Mouse (Mus musculus) layer of hippocampus, adult 18-20 months (tissue): ENCODE results near the gene 1700088E04Rik. TPM values are rescaled to one million over a fixed set of nuclear protein-coding genes. Genes with fewer than 3 reads are reported as not detected.

Experiments
- DNase-seq, 2 experiments: peaks; one replicate each; pipeline ENCODE4 v3.0.0; 2022; ENCODE audit warnings: low spot score in 2 of 2
- total RNA-seq, 2 experiments: library from RNA; stranded (reverse); gene quantifications; 2 replicates each; pipeline ENCODE4 v1.2.3; 2021

The 1700088E04Rik gene
- total RNA-seq, 2 experiments from 2014 or later, result 9.2 to 12.4 TPM

DNA sequence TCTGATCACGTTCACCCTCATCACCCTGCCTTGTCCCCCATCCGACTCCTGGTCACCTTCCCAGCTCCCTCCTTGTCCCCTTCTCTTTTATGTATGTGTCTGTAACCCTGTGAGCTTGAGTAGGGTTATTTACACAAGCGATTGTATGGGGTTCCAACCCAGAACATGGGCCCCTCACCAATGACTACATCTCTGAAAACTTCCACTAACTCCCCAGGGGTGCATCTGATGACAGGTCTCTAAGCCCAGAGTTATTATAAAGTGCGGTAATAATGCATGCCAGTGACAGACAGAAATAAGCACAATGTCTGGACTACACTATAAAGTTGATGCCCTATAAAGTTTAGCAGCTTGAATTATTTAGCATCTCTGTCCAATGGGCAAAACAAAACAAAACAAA, 40.7 kb downstream of the 1700088E04Rik start:
- DNase-seq, result no peak

DNA sequence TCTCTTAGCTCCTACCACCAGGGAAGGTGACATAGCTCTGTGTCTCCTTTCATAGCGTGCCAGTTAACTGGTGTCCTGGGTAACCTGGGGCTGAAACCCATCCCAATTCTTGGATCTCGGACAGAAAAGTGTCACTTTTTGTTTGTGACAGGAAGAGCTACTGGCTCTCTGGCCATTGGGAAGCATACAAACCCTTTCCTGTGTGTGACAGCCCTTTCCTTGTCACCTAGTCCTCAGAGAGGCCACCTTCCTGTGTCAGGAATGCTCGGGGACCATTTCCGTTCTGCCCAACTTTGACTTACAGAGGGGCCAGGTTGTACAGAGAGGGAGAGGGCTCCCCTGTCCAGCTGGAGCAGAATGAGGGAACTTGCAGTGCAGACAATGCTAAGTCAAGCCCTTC, 41.6 kb downstream of the 1700088E04Rik start:
- DNase-seq, result no peak

DNA sequence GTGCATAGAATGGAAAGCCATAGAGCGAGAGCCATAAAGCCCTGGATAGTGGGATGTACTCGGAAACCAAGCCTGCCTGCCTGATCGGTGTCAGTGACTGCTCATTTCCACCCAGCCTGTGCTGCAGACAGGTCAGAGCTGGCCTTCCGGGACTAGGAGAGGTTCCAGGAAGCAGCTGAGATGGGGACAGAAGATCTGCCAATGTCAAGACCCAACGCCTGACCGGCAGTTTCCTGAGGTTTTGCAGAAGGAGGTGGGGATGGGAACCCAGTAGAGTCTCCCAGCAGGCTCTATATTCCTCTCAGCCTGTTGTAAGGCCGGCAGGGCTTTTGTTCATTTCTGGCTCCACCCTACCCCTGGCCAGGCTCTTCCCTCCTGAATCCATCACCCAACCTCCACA, 42.2 kb downstream of the 1700088E04Rik start:
- no peak for DNase-seq

DNA sequence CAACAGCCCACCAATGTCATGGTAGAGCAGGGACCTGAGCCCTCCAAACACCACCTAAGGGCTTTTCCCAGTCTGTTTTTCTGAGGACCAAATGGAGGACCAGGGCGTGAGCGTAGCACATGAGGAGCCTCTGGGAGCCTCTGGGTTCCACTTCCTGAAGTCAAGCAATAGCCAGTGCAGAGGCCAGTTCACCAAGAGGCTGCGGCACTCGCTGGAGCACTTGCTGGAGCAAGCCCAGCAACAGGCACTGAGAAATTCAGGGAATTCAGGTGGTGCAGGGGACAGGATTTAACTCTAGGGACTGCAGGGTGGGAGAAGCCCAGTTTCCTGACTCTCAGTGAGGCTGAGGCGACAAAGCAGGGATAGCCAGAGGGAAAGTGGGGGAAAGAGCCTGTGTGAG, 42.8 kb downstream of the 1700088E04Rik start:
- no peak for DNase-seq

DNA sequence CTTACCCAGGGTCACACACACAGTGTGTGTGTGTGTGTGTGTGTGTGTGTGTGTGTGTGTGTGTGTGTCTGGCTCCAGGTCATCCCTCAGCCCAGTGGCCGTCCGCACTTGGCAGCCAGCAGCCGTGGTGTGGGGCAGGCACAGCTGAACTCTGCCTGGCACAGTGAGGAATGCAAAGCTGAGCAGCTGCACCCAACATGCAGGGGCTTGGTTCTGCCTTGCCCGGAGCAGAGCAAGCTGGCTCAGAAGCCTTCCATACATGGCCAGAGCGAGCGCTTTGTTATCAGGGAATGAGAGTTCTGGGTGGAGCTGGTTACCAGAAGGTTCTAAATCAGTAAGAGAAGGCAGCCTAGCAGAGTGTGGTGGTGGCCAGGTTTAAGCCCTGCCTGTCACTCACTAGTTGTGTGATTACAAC, 43.4 kb downstream of the 1700088E04Rik start:
- DNase-seq, result peak in 1 of 2 experiments; percentile 73

DNA sequence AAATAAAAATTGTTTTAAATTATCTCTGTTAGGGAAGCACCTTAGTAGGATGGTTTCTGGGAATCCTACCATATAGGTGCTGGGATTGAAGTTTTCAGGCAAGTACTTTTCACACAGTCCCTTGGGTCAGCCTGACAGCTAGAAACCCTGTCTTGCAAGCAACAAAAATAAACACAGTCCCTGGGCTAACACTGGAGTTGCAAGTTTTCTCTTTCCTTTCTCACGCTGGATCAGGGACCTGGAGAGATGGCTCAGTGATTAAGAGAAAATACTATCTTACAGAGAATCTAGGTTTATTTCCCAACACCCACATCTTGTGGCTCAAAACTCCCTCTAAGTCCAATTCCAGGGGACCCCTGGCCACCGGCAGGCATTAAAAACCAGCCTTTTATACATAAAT, 43.9 kb downstream of the 1700088E04Rik start:
- no peak for DNase-seq

DNA sequence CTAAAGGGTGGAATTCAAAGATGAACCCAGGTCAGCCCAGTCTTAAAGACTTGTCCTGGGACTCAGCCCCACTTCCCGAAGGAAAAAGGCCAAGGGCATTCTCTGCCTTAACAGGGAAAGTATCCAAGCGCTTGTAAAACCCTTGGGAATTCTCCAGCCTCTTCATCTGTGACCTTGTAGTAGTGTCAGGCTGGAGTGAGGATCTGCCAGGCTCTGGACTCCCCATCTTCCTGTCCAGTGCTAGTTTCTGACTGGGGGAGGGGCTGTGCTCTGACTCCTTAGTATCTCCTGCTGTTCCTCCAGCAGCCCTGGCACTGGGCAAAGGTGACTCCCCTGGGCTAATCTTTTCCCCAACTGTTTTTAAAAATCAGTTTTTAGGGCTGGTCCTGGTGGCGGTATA, 44.5 kb downstream of the 1700088E04Rik start:
- no peak for DNase-seq

DNA sequence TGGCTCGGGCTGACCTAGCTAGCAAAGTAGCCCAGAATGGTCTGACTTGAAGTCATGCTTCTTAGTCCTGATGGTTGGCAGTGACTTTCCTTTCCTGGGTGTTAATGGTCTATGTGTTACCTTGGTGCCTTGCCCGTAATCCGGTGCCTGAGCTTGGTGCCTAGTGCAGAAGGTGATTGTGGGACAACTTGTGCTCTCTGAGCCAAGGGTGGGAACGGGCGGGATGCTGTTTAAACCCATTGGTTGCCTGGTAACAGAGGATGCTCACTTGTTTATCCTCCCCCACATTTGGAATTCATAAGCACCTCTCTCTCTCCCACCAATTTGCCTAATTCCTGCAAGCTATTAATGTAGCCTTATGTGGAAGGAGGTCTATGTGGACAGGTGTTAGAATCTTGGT, 45.6 kb downstream of the 1700088E04Rik start:
- peak; percentile 46 to 63 for DNase-seq

DNA sequence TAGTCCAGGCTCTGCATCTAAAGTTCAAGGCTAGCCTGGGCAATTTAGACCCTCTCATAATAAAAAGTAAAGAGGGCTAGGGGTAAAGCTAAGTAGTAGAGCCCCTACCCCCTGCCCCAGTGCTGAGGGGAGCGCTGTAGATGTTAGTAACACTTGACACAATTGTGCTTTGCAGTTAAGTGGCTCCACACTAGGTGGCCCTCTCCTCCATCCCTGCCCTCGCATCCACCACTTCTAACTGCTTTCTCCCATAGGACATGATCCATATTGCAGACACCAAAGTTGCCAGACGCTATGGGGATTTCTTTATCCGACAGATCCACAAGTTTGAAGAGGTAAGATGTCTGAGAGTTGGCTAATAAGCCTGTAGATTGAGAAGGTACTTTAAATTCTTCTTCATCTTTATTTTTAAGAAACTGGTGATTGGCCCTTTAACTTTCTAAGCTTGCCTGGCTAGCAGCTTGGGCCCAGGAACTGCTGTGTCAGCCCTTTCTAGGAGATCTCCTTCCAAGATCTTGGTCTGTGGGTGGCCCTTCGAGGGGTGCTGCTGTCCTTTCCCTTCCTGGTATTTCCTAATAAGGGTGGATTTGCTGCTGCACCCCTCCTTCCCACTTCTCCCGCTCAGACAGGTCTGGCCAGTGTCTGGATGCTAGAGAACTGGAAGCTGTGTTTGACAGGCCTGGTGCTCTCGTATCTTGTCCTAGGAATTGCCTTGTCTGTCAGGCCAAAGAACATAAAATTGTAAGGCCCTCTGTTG, 47.8 kb downstream of the 1700088E04Rik start:
- peak in 1 of 2 experiments; percentile 74 for DNase-seq

DNA sequence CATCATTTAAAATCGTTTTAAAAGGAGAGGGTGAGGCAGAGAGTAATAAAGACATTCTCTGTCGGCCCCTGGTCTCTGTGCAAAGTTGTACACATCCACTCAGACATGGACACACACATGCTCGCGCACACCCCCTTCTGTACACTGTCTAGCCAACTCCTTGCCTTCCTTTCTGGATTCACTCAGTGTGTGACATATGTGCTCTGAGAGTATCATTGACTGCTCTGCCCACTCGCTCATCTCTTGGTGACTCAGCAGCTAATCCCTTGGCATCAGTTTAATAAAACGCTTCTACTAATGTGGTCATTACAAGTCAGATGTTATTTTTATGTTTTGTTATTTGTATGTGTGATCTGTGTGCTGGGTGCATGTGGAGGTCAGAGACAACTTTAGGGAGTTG, 48.8 kb downstream of the 1700088E04Rik start:
- DNase-seq, result peak in 1 of 2 experiments; percentile 65

DNA sequence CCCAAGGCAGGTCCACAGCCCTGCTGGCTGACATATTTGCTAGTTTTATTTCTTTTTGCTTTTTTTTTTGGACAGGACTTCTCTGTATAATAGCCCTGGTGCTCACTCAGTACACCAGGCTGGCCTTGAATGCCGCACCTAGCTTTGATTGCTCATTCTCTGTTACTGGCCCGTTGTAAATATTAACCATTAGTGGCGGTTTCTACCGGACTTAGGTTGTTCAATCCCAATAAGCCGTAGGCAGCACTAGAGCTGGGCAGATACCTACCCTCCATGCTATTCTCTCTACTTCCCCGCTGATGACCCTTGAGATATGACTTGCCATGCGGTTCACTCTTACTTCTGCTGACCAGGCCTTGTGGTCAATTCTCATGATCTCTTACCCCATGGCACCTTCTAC, 61.5 kb downstream of the 1700088E04Rik start:
- DNase-seq, result no peak

Other genes with a start within 250 kb of the 1700088E04Rik start
- under 1 TPM in 1 of 2 experiments, not detected in 1; 0.52 TPM for gene Gm49510, start 241.6 kb downstream of the 1700088E04Rik start, total RNA-seq
- 10 to 100 TPM; 32.4 to 34.4 TPM for gene Sh3bp1, start 241.5 kb downstream of the 1700088E04Rik start, total RNA-seq
- gene Pdxp, start 227.3 kb downstream of the 1700088E04Rik start, total RNA-seq, result 100 to 1,000 TPM; 170 to 178 TPM
- 10 to 100 TPM; 23.8 to 27.0 TPM for gene Lgals1, start 214.5 kb downstream of the 1700088E04Rik start, total RNA-seq
- 10 to 100 TPM; 36.2 to 37.5 TPM for gene Nol12, start 206.3 kb downstream of the 1700088E04Rik start, total RNA-seq
- 1 to 10 TPM; 9.0 to 9.2 TPM for gene Triobp, start 193.5 kb downstream of the 1700088E04Rik start, total RNA-seq
- gene H1f0, start 112.8 kb downstream of the 1700088E04Rik start, total RNA-seq, result 10 to 100 TPM; 83.7 to 93.8 TPM
- gene Galr3, start 99.4 kb downstream of the 1700088E04Rik start, total RNA-seq, result under 1 TPM in 1 of 2 experiments, not detected in 1; 0.42 TPM
- 10 to 100 TPM; 18.0 to 22.7 TPM for gene Ankrd54, start 78.4 kb downstream of the 1700088E04Rik start, total RNA-seq
- gene Eif3l, start 66.1 kb downstream of the 1700088E04Rik start, total RNA-seq, result 10 to 100 TPM; 71.5 to 71.8 TPM
- 10 to 100 TPM; 33.9 to 35.3 TPM for gene Micall1, start 32.4 kb downstream of the 1700088E04Rik start, total RNA-seq
- gene Polr2f, start 244 bp downstream of the 1700088E04Rik start, total RNA-seq, result 100 to 1,000 TPM; 108 to 109 TPM
- gene Sox10, start 24.0 kb upstream of the 1700088E04Rik start, total RNA-seq, result 10 to 100 TPM; 32.0 to 35.9 TPM
- gene Pick1, start 87.9 kb upstream of the 1700088E04Rik start, total RNA-seq, result 10 to 100 TPM; 44.4 to 46.4 TPM
- gene Gm49486, start 88.1 kb upstream of the 1700088E04Rik start, total RNA-seq, result under 1 TPM in 1 of 2 experiments, not detected in 1; 0.28 TPM
- gene Slc16a8, start 113.5 kb upstream of the 1700088E04Rik start, total RNA-seq, result under 1 TPM; 0.18 to 0.25 TPM
- gene Baiap2l2, start 144.3 kb upstream of the 1700088E04Rik start, total RNA-seq, result 1 to 10 TPM; 1.9 to 4.8 TPM
- 10 to 100 TPM; 23.0 to 23.1 TPM for gene Pla2g6, start 187.1 kb upstream of the 1700088E04Rik start, total RNA-seq
- 1 to 10 TPM; 2.1 TPM for gene Maff, start 205.4 kb upstream of the 1700088E04Rik start, total RNA-seq